Mouse (Mus musculus) G1E-ER4 (cell line): ENCODE data around the gene Gm49711. TPM values are rescaled to one million over a fixed set of nuclear protein-coding genes. Genes with fewer than 3 reads are reported as not detected.

ENCODE experiments used
- GATA1 ChIP-seq: IDR thresholded peaks from one replicate; pipeline ENCODE4 v1.8.0; 2012; ENCODE audit warnings: low read length, inconsistent platforms
- polyA plus RNA-seq: library from polyadenylated mRNA; stranded (reverse); fragments of >175 nt; gene quantifications from 2 replicates; pipeline ENCODE4 v1.2.3, GENCODE M21; 2012

The Gm49711 gene
- polyA plus RNA-seq, 1 experiment: 7.4 TPM

- no peak for TF ChIP-seq GATA1
Measured at GRCm38 (mm10) chr16:92057456-92057851, 662 bp upstream of the Gm49711 start.

DNA sequence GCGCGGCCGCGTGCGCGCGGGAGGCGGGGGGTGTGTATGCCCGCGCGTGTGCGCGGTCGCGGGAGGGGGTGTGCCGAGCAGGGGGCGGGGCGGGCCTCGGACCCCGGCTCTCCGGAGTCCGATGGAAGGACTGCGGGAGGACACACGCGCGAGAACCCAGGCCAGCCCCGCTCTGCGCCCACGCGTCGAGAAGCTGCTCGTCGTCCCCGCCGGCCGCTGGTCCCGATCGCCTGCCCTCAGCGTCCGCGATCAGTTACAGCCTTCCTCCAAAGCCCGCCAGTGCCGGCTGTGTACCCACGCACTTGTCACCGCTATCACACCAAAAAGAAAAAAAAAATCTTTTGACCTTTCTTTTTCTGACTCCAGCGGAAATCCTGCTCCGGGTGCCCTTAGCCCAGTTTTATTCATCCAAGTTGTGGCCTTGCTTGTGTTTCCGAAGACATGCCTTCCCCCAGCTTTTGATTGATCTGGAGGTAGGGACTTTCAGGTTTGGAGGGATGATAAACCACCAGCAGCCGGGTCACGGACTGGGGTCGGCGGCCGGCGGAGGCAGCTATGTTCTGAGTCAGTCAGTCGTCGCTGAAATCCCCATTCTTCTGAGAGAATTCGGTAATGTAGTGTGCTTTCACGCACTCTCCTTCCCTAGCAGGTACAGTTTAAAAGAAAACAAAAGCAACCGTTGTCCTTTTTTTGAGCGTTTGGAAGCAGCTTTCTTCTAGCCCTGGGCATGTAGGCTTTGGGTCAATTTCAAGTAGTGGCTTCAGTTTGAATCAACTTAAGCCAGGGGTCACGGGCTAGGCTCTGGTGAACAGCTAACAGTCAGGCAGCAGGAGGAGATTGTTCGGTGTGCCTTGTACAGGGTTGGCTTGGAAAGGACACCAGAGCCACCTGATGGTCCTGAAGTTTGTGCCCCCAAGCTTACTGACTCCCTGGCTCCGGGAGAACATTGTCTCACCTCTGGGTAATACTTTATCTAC, 816 bp downstream of the Gm49711 start:
- TF ChIP-seq GATA1: no peak

DNA sequence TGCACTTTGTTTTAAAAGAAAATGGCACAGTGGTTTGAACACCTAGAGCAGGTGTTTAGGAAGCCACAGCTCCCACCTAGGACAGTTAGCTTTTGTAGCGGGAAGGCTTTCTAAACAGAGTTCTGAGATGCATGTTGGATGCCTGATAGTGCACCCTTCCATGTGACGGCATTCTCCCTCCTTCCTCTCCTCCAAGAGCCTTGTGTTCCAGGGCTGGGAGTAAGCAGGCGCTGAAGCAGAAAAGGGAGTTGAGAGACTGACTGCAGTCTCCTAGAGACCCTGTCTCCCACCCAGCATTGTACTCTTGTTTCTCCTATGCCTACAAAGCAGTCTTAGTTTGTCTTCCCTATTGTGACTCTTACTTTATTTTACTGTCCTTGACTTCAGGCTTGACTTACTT, 2.1 kb downstream of the Gm49711 start:
- no peak for TF ChIP-seq GATA1

DNA sequence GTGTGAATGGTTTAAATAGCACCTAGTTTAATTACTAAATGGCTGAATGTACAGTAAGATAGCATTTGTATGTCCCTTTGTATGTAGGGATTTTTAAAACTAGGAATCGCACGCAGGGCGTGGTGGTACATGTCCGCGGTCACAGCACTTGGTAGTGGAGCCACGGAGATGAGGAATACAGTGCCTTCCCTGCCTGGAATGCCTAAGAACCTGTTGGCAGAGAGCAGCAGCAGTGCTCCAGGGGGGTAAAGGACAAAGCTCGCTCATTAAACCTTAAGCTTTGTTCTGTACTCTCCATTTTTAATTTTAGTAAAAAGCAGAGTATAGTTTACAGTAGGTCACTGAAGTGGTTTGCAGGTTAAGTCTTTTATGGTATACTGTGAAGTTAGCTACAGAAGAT, 3.5 kb downstream of the Gm49711 start:
- no peak for TF ChIP-seq GATA1

DNA sequence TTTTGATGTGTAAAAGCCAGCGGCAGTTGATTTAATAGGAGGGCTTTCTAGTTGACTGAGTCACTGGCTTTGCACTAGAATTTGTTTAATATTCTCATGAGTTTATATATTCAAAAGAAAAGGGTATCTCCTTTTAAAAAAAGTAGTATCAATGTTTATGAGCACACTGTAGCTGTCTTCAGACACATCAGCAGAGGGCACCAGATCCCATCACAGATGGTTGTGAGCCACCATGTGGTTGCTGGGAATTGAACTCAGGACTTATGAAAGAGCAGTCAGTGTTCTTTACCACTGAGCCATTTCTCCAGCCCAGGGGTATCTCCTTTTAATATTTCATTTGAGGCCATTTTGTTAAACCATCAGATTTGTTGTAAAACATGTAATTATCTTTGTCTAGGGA, 4.7 kb downstream of the Gm49711 start:
- TF ChIP-seq GATA1: no peak

DNA sequence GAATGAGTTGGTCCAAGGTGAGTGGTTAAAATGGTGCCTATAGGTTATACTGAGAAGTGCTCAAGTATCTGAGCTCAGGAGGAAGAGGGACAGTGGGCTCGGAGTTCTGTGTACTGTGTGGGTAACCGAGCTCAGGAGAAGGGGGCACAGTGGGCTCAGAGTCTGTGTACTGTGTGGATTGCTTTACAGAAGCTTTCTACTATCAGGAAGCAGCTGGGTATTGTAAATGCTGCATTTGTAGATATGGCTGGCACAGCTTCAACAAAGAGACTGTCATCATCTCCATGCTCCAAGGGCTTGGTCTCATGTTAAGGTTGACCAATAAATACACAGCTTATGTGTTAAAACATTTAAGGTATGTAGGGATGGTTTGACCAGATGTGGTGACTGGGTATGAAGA, 6.7 kb downstream of the Gm49711 start:
- TF ChIP-seq GATA1: no peak

DNA sequence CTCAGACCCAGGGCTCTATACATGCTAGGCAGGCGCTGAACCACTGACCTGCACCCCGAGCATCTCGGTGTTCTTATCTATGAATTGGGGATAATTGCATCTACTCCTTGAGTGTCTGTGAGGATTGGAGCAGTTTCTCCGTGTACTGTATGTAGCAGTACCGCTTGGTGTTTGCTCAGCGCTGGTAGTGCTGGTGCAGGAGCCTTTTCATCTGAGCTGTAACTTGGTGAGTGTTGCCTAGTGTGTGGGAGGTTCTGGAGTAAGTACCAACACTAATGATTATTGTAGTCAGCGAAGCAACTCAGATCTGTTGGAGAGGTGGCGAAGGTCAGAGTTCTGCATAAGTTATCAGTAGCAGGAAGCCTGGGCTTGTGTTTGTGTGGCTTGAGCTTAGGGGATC, 12.2 kb downstream of the Gm49711 start:
- no peak for TF ChIP-seq GATA1

- TF ChIP-seq GATA1: no peak
Measured at GRCm38 (mm10) chr16:92076797-92077196, 18.7 kb downstream of the Gm49711 start.

- no peak for TF ChIP-seq GATA1
Measured at GRCm38 (mm10) chr16:92083771-92084453, 25.8 kb downstream of the Gm49711 start.

DNA sequence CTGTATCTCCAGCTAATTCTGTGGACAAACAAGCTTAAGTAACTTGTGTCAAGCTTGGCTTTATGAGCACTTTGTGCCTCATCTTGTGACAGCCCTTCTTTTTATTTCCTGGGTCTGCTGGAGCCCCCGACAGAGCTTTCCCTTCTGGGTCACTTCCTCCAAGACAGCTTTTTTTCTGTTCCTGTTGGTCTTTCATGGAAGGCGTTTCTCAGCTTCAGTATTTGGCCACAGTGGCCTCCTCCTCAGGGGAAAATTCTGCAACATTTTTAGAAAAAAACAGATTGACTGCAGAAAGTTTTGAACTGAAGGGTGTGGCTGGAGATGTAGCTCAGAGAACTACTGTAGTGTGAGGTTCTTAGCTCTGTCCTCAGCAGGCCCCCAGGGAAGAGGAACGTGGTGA, 31.1 kb downstream of the Gm49711 start:
- TF ChIP-seq GATA1: no peak

- TF ChIP-seq GATA1: no peak
Measured at GRCm38 (mm10) chr16:92091876-92092275, 33.8 kb downstream of the Gm49711 start.

DNA sequence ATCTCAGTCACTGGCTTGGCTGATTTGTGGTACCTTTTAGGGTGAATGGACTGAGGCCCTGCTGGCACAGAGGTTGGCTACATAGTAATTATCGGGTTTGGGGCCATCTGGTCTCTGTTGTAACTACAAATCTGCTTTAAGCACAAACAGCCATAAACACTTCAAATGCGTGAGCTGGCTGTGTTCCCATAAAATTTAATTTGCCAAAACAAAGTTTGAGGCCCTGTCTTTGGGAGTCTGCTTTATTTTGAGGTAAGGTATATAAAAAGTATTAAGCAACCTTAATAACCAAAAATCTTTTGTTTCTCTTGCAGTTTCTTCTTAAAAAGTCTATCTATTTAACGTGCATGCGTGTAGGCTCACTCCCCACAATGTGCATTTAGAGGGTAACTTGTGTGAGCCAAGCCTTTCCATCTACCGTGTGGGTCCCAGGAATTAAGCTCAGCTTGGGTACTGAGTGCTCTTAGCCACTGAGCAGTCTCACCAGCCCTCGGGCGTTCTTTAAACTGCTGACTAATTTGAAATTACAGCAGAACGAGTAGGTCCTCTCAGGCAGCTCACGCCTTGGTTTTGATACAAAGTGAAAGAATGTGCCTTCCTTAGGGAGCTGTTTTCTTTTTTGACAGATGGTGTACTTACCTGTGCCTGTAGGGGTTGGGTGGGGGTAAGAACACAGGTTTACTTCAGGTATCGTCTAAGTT, 40.4 kb downstream of the Gm49711 start:
- TF ChIP-seq GATA1: no peak

- TF ChIP-seq GATA1: no peak
Measured at GRCm38 (mm10) chr16:92099598-92099997, 41.5 kb downstream of the Gm49711 start.

DNA sequence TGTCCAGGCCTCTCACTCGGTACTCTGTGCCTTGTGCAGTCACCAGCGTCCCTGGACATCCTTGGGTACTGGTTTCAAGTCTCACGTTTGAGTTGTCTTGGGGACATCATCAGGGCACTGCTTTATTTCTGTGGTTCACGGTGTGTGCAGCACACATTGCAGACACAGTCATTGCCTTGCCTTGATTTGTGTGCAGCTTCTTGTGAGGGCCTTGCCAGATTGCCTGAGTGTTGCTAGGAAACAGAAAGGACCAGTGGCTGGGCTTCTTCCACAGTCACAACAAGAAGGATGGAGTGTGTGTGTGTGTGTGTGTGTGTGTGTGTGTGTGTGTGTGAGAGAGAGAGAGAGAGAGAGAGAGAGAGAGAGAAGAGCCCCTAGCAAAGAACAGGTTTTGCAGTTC, 42.0 kb downstream of the Gm49711 start:
- TF ChIP-seq GATA1: no peak

DNA sequence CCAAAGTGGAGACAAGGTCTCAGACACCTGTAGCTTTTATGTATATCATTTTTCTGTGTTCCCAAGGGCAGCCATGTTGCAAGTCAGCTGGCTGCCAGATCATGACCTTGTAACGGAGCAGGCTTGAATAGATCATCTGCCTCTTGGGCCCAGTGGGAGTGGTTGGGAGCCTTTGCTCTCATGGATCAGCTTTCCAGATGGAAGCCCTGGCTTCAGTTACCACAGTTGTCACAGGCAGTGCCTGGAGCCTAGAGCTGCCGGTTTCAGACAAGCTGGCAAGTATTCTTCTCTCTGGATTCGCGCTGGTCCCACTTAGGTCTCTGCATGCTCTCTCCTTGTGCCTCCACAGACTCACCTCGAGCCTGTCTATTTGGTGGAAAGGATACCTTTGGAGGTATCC, 44.0 kb downstream of the Gm49711 start:
- no peak for TF ChIP-seq GATA1
